Mouse (Mus musculus): ENCODE data around the gene Dchs1.
A peak's percentile ranks its signal among the peaks of the same experiment; 100 is the strongest.

The Dchs1 gene

DNA sequence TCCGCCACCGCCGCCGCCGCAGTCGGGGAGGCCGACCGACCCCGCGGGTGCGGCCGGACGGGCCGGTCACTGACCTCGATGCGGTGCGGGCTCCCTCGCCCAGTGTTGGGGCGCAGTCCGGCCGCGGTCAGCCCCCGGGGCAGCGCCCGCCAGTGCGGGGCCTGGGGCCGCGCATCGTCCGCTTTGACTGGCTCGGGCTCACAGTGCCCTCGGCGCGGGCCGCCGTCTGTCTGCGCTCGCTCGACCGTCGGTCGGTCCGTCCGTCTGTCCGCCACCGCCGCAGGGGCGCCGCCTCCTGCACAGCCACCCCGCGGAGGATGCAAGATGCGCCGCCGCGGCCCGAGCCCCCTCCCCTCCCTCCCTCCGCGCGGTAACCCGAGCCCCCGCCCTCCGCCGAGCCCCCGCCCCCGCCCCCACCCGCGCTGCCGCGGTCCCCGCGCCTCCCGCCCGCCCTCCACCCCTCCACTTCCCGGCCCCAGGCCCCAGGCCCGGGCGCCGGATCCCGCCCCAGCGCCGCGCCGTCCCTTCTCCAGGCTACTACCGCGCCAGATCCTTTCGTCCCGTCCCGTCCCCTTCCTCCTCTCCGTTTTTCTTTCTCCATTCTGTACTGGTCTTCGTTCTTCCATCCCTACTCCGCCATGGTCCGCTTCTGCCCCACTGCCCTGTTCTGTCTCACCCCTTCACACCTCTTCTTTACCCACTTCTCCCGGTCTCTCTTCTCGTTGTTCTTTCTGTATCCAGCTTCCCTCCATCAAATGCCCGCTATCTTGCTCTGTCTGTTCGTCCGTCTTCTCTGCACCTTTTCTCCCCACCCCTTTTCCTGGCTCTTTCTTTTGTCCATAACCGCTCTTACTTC, at the start of gene Dchs1:
Dchs1 (minus strand) TSS at position 370 of the 856 bp plus-strand sequence.
- peak; percentile 66 for DNase-seq (ENCODE audit: low spot score)

DNA sequence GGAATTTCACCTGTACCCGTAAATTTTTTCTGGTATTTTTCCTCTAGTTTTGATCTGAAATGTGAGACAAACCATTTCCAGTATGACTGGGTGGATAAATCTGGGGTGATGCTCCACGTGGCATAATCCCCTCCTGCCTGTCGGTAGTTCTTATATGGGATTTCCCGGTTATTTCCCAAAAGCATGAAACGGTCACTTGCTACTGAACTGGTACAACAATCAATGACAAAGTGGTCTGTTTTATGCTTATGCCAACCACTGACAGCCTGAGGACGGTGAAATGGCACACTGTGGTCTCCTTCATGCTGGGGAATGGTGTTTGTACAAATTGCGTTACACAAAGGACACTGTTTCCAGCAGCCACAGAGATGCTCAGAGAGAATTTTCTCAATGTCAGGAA, 36.8 kb upstream of the Dchs1 start:
- DNase-seq (ENCODE audit: low spot score), result no peak

DNA sequence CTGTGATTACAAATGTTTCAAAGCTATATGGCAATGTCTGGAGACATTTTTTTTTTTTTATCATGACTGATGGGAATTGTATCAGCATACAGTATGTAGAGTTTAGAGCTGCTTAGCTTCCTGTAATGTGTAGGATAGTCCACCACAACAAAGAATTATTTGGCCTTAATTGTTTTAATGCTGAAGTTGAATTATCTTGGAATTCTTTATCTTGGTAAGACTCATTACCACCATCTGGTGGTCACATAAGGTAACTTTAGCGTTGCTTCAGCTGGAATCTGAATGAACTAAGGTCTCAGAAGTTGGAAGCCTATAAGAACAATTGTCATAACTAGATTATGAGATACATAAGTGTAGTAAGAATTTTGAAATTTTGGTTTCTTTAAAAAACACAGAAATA, 31.0 kb upstream of the Dchs1 start:
- DNase-seq (ENCODE audit: low spot score), result peak; percentile 69

DNA sequence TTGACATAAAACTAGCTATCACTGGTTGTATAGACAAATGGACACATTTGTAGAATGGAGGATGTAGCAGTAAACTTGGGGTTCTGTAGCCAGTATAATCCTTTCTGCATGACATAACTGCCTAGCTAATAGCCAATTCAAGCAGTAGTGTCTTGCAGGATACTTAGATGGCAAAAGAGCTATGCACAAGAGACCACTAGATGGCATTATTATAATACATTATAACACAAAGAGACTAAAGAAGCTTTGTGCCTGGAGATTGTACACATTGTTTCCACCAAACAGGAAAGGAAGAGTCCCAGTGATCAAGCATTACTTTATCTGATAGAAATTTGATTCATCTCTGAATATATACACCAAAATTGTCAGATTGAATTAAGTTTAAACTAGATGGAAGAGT, 29.3 kb upstream of the Dchs1 start:
- DNase-seq (ENCODE audit: low spot score), result no peak

DNA sequence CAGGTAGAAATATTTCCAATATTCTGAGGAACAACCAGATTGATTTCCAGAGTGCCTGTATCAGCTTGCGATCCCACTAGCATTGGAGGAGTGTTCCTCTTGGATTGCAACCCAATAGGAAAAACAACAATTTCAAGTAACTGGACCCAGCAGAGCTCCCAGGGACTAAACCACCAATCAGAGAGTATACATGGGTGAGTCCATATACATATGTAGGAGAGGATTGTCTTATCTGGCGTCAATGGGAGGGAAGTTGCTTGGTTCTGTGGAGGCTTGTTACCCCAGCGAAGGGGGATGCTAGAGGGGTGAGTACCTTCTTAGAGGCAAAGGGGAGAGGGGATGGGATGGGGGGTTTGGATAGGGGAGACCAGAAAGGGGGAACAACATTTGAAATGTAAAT, 25.9 kb upstream of the Dchs1 start:
- no peak for DNase-seq (ENCODE audit: low spot score)

DNA sequence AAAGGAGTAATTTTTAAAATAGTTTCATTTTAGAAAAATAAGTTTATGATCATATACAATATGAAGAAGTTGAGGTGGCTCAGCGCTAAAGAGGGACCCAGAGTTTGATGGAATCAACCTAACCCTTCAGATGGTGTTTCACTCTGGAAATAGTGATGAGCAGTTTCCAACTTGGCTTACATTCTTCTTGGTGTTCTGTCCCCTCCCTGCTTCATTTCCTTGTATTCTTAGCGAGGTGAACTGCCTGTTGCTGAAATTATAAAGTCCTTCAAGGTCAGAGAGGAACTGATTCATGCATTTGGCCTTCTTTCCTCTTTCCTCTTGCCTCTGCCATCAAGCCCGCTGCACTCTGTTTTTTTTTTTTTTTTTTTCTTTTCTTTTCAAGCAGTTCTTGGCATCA, 25.1 kb upstream of the Dchs1 start:
- no peak for DNase-seq (ENCODE audit: low spot score)

DNA sequence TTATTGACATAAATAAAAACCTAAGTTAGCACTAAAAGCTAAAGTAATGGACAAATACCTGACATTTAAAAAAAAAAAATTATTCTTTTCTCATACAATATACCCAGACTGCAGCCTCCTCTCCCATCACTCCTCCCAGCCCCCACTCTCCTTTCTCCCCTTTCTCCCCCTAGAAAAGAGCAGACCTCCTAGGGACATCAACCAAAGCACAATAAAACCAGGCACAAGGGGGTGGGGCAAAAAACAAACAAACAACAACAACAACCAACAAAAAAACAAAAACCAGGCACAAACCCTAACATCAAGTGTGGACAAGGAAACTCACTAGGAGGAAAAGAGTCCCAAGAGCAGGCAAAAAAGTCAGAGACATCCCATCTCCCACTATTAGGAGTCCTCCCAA, 24.1 kb upstream of the Dchs1 start:
- no peak for DNase-seq (ENCODE audit: low spot score)

DNA sequence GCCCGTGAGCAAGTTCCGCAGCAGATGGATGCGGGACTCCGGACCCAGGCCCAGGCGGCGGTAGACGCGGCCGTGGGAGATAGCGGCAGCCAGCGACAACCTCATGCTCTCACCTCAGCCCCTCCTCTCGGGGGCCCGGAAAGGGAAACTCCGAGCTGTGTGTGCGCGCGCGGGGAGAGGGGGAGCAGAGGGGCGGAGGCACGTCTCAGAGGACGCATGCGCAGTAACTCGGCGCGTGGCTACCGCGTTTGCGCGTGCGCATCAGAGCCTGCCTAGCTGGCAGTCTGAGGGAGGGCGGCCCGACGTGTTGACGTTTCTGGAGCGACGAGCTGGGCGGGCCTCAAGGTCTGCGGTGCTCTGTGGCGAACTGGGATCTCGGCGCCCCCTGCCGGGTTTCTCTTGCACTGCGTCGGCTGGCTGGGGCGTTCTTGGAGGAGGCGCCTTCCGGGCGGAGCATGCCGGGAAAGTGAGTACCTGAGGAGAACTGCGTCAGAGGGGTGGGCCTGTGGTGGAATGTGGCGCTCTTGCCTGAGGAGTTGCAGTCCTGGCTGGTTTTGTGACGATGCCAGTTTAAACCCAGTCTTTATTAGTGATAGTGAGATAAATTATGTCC, 23.5 kb upstream of the Dchs1 start, which contains the start of gene Mrpl17:
Mrpl17 (minus strand) TSS at position 223 of the 613 bp plus-strand sequence.
- peak; percentile 100 for DNase-seq (ENCODE audit: low spot score)

DNA sequence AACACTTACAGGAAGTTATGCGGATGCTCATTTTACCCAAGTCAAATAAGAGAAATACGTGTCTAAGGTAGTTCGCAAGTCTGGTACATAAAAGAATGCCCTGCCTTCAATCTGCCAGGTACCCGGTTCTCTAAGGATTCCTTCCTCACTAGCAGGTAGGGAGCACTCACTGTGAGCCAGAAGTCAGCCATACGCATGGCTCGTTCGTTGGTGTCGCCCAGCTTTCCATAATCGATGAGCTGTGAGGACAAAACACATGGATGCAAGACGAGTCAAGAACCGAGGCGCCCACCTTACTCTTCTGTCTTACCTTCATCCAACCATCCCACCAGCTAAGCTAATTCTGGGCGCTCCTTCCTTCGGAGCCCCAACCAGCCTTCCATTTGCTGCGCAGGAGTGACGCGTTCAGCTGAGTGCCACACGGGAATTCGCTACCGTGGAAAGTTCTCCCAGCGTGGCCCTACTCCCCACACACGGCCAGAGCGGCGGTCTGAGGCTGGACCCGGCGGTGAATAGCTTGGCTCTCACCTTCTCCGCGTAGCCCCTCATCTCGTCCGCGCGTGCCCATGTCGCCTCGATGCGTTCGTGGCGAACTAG, 22.9 kb upstream of the Dchs1 start:
- DNase-seq (ENCODE audit: low spot score), result no peak

DNA sequence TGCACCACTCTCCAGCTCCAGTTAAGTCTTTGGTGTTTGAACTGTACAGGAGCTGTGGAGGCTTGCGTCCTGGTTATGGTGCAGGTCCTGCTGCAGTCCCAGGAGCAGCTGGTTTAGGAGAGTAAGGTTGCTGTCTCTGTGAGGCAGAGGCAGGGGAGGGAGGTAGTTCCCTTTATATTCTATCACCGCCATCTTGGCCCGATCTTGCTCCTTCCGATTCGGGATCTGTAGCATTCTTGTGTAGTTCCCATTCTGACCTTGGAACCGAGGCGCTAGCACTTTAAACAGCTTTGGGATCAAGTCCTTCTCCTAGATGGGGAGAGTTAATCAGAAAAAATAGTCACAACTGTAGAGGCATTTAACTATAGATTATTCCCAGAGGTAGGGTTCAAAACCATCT, 22.4 kb upstream of the Dchs1 start:
- DNase-seq (ENCODE audit: low spot score), result no peak

DNA sequence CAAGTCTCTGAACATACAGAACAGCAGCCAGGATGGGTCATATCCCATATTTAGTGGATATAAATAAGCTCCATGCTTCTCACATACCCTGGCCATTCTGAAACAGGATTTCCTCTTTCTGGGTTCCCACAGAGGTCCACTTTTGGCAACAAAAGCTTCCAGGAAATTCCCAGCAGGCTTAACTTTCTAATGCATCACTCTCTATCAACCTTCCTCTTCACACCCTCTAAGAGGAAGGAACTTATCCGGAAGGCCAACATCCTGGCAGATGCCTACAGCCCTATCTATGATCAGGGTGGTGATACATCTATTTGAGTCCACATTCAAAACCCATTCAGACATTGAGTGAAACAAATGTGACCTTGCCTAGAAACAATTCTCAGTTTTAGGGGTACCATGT, 20.9 kb upstream of the Dchs1 start:
- no peak for DNase-seq (ENCODE audit: low spot score)

DNA sequence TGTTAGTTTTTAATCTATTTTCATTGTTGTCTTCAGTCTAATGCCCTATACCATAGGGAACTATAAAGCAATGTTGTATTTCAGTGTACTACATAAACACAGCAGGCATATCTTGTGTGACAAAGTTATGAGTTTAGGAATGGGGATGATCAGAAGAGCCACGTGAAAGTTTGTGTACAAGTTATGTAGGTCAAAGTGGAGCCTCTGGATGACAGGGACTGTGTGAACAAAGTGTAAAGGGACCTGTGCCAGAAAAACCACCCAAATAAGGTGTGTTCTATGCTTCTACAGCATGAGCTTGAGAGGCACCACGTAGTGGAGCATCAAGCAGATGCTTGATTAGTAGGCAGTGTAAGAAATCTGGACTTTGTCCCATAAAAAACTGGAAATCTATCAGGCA, 19.3 kb upstream of the Dchs1 start:
- DNase-seq (ENCODE audit: low spot score), result no peak

DNA sequence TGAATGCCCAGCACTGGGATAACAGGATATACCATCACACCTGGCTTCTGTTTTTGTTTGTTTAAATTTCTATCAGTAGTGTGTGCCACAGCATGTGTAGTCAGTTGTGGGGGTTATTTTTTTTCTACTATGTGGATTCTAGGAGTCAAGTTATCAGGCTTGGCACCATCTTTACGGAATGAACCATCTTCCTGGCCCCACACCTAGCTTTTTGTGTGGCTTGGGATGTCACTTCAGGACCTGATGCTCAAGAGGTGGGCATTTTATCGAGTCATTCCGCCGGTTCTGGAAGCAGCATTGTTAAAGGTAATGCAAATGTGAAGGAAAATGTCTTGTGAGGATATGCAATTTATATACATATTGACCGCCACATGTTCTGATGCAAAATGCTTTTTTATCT, 18.7 kb upstream of the Dchs1 start:
- no peak for DNase-seq (ENCODE audit: low spot score)

DNA sequence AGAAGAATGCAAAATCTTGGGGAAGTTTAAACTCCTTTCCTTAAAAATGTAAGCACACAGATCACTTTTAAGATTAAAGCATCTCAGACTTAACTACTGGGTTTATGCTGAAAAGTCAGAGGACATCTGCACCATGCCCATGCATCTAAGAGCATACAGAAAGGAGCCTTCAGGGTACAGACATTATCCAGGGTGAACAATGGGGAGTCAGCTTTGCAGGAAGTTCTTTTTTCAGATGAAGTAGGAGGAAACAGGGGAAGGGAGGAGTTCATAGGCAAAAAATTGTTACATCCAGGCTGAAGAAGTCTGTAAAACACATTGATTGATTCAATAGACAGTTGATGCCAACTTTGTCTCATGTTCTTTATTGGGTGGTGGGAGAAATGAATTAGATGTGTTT, 16.0 kb upstream of the Dchs1 start:
- DNase-seq (ENCODE audit: low spot score), result no peak

DNA sequence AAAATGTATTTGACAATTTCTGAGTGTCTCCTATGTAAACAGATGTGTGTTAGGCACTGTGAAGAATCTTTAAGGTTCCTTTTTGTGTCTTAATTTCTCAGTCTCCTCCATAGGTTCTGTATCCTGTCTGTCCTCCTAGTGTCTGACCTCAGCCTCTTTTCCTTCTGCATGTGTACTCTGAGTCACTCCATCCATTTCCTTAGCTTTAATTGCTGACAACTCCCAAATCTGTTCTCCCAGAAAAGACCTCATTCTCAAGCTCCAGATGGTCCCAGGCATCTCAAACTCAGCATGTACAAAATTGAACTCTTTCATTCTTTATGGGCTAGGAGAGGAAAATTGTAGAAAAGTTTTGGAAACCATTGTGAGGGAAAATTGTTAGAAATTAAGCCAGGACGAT, 15.3 kb upstream of the Dchs1 start:
- DNase-seq (ENCODE audit: low spot score), result no peak

DNA sequence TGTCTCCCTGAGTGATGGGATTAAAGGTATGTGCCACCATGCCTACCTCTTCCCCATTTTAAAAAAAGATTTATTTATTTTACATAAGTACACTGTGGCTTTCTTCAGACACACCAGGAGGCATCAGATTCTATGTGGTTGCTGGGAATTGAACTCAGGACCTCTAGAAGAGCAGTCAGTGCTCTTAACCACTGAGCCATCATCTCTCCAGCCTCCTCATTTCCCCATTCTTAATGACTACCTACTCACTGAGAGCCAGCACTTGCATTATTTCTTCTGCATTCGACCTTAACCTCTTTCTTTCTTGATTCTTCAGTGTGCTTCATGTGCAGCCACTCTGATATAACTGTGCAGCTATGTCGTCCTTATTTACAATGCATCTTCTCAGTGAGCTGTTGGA, 14.9 kb upstream of the Dchs1 start:
- DNase-seq (ENCODE audit: low spot score), result no peak

DNA sequence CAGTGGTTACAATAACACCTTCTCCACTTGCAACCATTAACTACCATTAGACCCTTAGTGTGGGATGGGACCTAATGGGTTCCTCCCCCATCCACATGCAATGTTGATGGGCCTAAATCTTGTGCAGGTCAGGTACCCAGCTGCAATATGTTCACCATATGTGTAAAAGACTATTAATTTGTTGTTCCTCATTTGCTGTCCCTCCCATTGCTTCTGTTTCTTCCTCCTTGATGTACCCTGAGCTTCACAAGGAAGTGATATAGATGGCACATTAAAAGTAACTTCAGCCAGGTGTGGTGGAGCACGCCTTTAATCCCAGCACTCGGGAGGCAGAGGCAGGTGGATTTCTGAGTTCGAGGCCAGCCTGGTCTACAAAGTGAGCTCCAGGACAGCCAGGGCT, 9.5 kb upstream of the Dchs1 start:
- DNase-seq (ENCODE audit: low spot score), result no peak

DNA sequence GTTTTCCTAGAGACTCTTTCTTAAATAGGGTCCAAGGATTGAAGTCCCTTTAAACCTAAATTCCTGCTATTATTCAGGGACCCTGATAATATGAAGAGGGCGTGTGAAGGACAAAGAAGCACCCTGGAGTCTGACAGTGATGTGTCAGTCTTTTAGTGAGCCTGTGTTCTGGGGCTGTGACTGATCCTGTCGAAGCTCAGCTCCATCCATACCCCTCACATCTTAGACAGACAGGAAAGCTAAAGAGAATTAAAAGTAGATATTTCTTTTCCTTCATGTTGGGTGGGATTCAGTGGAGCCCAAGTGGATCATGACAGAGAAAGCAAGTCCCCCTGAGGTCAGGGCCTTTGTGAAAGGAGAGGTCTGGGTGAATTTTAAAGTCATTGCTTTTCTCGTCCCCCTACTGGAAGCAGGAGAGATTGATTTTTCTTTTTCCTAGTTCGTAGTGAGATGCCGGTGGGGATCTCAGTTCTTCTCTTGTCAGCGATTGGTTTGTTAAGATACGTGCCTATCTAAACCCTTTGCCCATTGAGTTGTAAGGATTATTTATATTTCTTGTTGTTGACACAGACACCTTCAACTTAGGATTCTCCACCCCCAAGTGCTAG, 8.4 kb upstream of the Dchs1 start:
- DNase-seq (ENCODE audit: low spot score), result no peak

DNA sequence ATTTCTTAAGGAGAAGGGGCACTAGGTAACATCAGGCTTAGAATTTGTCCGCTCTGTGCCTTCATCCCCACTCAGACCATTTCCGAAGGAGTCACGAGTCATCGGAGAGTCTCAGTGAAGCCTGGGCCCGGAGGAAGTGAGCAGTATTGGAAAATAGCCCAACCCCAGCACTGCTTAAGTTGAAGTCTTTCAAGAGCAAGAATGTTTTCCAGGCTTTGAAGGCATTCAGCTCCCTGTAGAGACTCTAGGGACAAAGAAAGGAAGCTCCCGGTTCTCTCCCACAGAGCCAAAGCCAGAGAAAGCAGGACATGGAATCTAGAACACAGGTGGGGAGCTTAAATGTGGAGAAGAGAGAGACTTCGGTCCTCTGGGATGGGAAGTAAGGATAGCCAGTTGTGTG, 6.2 kb upstream of the Dchs1 start:
- DNase-seq (ENCODE audit: low spot score), result no peak

DNA sequence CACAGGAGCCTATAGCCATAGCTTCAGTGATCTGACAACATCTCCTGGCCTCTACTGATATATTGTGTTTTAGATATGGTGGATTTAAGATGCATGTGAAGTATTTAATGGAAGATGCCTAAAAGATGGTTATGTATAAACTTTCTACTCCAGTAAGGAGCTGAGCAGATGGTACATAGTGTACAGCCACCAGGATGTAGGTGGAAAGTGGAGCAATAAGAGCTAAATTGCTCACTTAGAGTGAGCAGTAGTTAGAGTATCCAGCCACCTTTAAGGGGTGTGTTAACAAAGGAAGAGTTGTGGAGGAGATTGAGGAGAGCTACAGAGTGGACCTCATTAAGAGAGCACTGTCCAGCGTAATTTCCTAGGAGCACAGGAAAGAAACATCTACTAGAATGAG, 3.7 kb upstream of the Dchs1 start:
- DNase-seq (ENCODE audit: low spot score), result no peak

DNA sequence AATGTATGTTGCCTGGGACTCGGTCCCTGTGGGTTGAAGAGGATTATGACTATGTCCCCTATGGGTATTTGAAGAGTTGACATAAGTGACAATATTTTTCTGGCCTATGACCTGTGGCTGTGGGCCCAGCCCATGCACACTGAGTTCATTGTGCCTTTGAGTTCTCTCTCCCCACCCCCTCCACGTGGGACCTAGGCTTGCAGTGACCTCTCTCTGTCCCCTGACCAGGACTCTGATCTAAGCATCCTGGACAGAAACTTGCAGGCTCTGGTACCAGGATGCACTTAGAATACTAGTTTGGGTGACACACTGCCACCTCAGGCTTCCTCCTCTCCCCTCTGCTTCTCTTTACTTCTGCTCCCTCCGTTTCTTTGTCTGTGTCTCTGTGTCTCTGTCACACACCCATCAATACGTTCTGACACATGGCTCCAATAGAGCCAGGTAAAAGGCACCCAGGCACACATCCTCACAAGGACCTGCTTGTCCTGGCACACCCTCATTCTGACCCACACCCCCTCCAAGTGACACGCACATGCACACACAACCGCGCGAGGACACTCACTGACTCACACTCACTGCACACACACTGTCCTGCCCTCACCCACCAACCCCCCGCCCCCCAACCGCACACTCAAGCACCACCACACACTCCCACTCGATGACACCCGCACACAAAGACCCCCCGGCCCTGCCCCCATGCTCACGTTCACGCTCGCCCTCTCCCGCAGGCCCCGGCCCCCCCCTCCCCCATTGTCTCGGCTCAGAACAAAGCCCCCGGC, 759 bp downstream of the Dchs1 start:
- peak; percentile 41 for DNase-seq (ENCODE audit: low spot score)

DNA sequence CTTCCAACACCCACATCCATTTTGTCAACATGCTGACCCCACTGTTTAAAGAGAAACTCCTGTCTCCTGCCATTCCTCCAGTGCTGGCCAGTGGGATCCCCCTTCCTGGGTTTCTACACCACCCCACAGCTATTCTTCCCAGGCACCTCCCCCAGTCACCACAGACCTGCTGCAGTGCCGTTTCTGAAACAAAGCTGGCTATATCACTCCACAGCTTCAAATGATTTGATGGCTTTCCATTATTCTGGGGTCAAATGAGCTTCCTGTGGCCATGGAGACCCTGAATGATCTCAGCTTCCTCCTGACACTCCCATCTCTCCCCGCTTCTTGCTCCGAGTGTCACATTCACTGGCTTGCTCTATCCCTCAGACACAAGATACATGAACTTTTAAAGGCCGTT, 2.9 kb downstream of the Dchs1 start:
- DNase-seq (ENCODE audit: low spot score), result peak; percentile 34

Data from embryo, embryonic 10 days (tissue).